Mouse (Mus musculus): ENCODE measurements around the gene Mmp9. TPM values are rescaled to one million over a fixed set of nuclear protein-coding genes. Genes with fewer than 3 reads are reported as not detected.

Gene Mmp9
- polyA plus RNA-seq, 1 experiment from 2014 or later, result 2.0 TPM

DNA sequence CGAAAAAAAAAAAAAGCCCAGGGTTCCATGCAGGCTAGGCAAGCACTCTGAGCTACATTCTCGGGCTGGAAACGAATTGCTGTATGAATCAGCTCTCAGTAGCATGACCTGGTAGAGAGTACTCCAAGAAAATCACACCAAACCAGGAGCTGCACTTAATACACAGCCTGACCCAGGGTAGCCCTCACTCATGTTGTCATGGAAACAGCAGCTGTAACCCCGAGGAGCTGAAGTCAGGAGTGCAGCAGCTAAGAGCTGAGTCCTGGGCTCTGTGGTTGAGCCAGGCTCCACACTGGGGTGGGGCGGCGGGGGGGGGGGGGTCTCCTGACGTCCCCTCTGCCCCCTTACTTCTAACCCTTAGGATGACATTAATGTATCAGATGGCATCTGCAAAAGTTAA is 18.6 kb upstream of the Mmp9 start:
- DNase-seq (ENCODE audit: low spot score, missing footprints) (no peak), ATAC-seq (ENCODE audit: low FRiP score) (0 out of 2 replicates have a peak, but pooled peaks have one; percentile 55)
- Histone ChIP-seq H3K4me1 (ENCODE audit: control insufficient read depth, insufficient read depth, low read length) (peaks cover 5% of the 10 kb centered on the region), H3K4me2 (no peak overlapping the region), H3K9ac (ENCODE audit: low read length) (no peak overlapping the region; the same call in 1 of the 2 replicates), H3K4me3 (ENCODE audit: low read depth, low read length) (no peak overlapping the region), H3K36me3 (ENCODE audit: control insufficient read depth, insufficient read depth, low read length) (peaks cover 4% of the 10 kb centered on the region; the same call in 1 of the 2 replicates), H3K27ac (ENCODE audit: low read depth, low read length) (no peak overlapping the region), H3K9me3 (ENCODE audit: control insufficient read depth, low read length) (no peaks in the 10 kb centered on the region), H3K27me3 (ENCODE audit: control insufficient read depth, insufficient read depth, low read length) (no peaks in the 10 kb centered on the region)
- WGBS, result 65% methylated on average over 7 of the region's 7 CpGs

DNA sequence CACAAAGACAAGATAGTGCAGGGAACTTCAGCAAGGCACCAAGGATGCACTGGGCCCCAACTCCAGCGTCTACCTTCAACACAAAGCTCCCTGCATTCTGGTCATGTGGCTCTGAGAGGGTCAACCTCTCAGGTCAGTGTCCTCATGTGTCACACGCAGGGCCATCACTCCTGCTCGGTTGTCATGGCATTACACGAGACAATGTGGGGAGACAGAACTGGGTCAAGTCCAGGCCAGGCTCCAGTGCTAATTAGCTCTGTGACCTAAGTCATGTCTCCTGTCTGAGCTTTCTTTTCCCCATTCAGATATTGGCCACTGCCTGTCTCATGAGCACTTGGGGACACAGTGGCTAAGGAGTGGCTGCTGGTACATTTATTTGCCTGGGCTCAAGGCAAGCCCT is 17.3 kb upstream of the Mmp9 start:
- H3K4me2 ChIP-seq, result no peak overlapping the region
- H3K36me3 ChIP-seq (ENCODE audit: control insufficient read depth, insufficient read depth, low read length), result peaks cover 4% of the 10 kb centered on the region; the same call in 1 of the 2 replicates
- no peak for ATAC-seq (ENCODE audit: low FRiP score)
- DNase-seq (ENCODE audit: low spot score, missing footprints), result no peak
- H3K27me3 ChIP-seq (ENCODE audit: control insufficient read depth, insufficient read depth, low read length), result no peaks in the 10 kb centered on the region
- no peak overlapping the region for H3K27ac ChIP-seq (ENCODE audit: low read depth, low read length)
- peaks cover 5% of the 10 kb centered on the region for H3K4me1 ChIP-seq (ENCODE audit: control insufficient read depth, insufficient read depth, low read length)
- no peak overlapping the region for H3K4me3 ChIP-seq (ENCODE audit: low read depth, low read length)
- 65% methylated on average over 4 of the region's 4 CpGs for WGBS
- H3K9ac ChIP-seq (ENCODE audit: low read length), result no peak overlapping the region
- H3K9me3 ChIP-seq (ENCODE audit: control insufficient read depth, low read length), result no peaks in the 10 kb centered on the region

DNA sequence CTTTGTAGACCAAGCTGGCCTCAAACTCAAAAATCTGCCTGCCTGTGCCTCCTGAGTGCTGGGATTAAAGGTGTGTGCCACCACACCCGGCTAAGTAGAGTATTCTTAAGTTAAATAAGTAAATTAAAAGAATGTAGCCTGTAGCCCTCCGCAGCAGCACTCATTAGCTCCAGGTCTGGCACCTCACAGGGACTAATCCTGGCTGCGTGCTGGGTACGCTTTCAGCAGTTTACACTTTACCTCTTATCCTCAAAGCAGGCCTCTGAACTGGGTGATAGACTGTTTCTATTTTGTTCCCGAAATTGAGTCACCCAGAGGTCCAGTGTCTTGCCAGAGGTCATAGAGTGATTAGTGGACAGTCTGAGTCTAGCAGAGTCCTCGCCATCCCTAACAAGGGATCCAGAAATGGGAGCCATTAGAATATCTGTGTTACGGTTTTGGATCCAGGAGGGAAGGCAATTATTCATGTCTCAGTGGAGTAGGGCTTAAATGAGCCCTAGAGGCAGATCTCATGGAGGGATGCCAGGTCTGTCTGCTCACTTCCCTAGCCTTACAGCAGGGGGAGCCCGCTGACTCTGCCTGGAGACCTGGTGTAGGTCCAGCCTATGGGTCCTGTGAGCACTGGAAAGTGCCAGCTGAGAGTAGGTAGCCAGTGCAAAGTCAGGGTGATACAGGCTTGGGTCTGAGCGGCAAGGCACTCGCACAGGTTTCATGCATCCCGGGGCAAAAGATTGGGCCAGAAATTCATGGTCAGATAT is 16.3 kb upstream of the Mmp9 start:
- no peaks in the 10 kb centered on the region for H3K27me3 ChIP-seq (ENCODE audit: control insufficient read depth, insufficient read depth, low read length)
- peaks cover 5% of the 10 kb centered on the region for H3K4me1 ChIP-seq (ENCODE audit: control insufficient read depth, insufficient read depth, low read length)
- H3K36me3 ChIP-seq (ENCODE audit: control insufficient read depth, insufficient read depth, low read length), result peaks cover 4% of the 10 kb centered on the region; the same call in 1 of the 2 replicates
- H3K9ac ChIP-seq (ENCODE audit: low read length), result no peak overlapping the region
- WGBS, result 39% methylated on average over 11 of the region's 11 CpGs
- H3K27ac ChIP-seq (ENCODE audit: low read depth, low read length), result no peak overlapping the region
- no peaks in the 10 kb centered on the region for H3K9me3 ChIP-seq (ENCODE audit: control insufficient read depth, low read length)
- no peak overlapping the region for H3K4me2 ChIP-seq
- DNase-seq (ENCODE audit: low spot score, missing footprints), result peak; percentile 93
- peak; percentile 68 for ATAC-seq (ENCODE audit: low FRiP score)
- no peak overlapping the region for H3K4me3 ChIP-seq (ENCODE audit: low read depth, low read length)

DNA sequence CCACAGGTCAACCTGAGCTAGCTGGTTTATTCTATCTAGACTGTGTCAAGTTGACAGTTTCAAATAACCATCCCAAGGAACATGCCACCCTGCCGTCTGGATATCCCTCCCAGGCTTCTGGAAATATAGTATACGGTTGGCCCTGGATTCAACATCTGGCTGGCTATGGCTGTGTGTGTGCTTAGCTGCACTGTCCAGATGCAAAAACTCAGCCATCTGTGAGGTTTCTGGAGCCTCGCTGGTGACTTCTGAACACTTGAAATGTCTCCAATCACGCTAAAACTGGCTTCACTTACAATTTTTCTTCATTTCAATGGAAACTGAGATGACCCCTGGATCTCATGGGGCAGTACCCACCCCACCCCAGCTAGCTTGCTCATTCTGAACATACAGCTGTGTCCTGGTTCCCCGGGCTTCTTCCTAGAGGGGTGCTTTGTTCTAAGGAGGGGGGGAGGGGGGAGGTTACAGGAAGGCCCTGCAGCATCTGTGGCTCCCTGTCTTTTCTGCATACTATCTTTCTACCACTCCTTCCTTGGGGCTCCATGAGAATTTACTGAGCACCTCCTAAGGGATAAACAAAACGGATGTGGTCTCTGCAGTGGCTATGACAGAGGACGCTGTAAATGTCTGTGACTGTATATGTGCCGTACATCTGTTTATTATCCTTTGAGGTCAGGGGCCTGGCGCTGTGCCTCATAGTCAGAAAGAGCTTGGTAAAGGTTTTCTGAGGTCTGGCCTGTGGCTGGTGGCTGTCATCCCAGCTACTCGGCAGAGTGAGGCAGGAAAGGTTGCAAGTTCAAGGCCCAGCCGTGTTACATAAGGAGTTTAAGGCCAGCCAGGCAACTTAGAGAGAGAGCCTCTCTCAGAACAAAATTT is 9.6 kb upstream of the Mmp9 start:
- no peaks in the 10 kb centered on the region; the same call in 1 of the 2 replicates for H3K27me3 ChIP-seq (ENCODE audit: control insufficient read depth, insufficient read depth, low read length)
- H3K27ac ChIP-seq (ENCODE audit: low read depth, low read length), result no peak overlapping the region
- H3K9me3 ChIP-seq (ENCODE audit: control insufficient read depth, low read length), result no peaks in the 10 kb centered on the region
- H3K36me3 ChIP-seq (ENCODE audit: control insufficient read depth, insufficient read depth, low read length), result no peaks in the 10 kb centered on the region
- 66% methylated on average over 11 of the region's 11 CpGs for WGBS
- DNase-seq (ENCODE audit: low spot score, missing footprints) (no peak), ATAC-seq (ENCODE audit: low FRiP score) (no peak)
- no peak overlapping the region for H3K9ac ChIP-seq (ENCODE audit: low read length)
- no peaks in the 10 kb centered on the region for H3K4me1 ChIP-seq (ENCODE audit: control insufficient read depth, insufficient read depth, low read length)
- no peak overlapping the region for H3K4me2 ChIP-seq
- no peak overlapping the region for H3K4me3 ChIP-seq (ENCODE audit: low read depth, low read length)

DNA sequence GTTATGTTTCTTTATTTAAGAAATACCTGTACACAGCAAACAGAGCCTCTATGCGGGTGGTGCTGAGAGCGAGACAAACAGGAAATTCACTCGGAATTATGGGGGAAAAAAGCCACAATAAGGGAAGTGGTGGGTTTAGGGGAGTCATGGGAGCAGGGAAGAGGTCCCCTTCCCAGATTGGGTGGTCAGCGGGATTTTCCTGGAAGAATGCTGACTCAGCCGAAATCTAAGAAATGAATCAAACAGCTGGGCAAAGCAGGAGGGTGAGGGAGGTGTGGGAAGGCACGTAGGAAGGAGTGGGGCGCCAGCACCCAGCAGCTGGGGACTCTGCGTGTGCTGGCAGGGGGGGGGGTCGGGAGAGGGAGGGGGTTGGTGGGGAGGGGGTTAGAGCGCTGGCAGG is 7.0 kb upstream of the Mmp9 start:
- no peaks in the 10 kb centered on the region for H3K9me3 ChIP-seq (ENCODE audit: control insufficient read depth, low read length)
- H3K4me3 ChIP-seq (ENCODE audit: low read depth, low read length), result no peak overlapping the region
- no peak overlapping the region for H3K27ac ChIP-seq (ENCODE audit: low read depth, low read length)
- no peaks in the 10 kb centered on the region for H3K36me3 ChIP-seq (ENCODE audit: control insufficient read depth, insufficient read depth, low read length)
- WGBS, result 55% methylated on average over 9 of the region's 10 CpGs
- ATAC-seq (ENCODE audit: low FRiP score) (no peak), DNase-seq (ENCODE audit: low spot score, missing footprints) (no peak)
- H3K27me3 ChIP-seq (ENCODE audit: control insufficient read depth, insufficient read depth, low read length), result peaks cover 9% of the 10 kb centered on the region
- H3K4me1 ChIP-seq (ENCODE audit: control insufficient read depth, insufficient read depth, low read length), result peaks cover 3% of the 10 kb centered on the region; the same call in 1 of the 2 replicates
- H3K9ac ChIP-seq (ENCODE audit: low read length), result no peak overlapping the region
- no peak overlapping the region for H3K4me2 ChIP-seq

DNA sequence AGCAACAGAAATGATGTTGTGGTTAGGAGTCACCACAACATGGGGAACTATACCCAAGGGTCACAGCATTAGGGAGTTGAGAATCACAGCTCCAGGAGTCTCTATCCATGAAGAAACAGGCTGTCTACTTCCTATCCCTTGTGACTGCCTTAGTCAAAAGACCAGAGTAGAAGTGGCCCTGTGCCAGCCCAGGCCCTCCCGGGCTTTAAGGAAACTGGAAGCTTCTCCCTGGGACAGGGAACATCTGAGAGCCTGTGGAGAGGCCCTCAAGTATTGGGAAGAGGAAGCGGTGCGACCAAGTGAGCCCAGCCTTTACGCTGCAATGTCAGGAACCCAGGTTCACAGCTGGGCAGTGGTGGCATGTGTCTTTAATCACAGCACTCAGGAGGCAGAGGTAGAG is 4.6 kb upstream of the Mmp9 start:
- Histone ChIP-seq H3K27ac (ENCODE audit: low read depth, low read length) (no peak overlapping the region), H3K27me3 (ENCODE audit: control insufficient read depth, insufficient read depth, low read length) (peaks cover 24% of the 10 kb centered on the region), H3K4me3 (ENCODE audit: low read depth, low read length) (no peak overlapping the region), H3K36me3 (ENCODE audit: control insufficient read depth, insufficient read depth, low read length) (no peaks in the 10 kb centered on the region), H3K4me2 (no peak overlapping the region), H3K4me1 (ENCODE audit: control insufficient read depth, insufficient read depth, low read length) (peaks cover 15% of the 10 kb centered on the region), H3K9ac (ENCODE audit: low read length) (no peak overlapping the region), H3K9me3 (ENCODE audit: control insufficient read depth, low read length) (no peaks in the 10 kb centered on the region)
- ATAC-seq (ENCODE audit: low FRiP score), result no peak
- DNase-seq (ENCODE audit: low spot score, missing footprints), result no peak
- 81% methylated on average over 4 of the region's 4 CpGs for WGBS

DNA sequence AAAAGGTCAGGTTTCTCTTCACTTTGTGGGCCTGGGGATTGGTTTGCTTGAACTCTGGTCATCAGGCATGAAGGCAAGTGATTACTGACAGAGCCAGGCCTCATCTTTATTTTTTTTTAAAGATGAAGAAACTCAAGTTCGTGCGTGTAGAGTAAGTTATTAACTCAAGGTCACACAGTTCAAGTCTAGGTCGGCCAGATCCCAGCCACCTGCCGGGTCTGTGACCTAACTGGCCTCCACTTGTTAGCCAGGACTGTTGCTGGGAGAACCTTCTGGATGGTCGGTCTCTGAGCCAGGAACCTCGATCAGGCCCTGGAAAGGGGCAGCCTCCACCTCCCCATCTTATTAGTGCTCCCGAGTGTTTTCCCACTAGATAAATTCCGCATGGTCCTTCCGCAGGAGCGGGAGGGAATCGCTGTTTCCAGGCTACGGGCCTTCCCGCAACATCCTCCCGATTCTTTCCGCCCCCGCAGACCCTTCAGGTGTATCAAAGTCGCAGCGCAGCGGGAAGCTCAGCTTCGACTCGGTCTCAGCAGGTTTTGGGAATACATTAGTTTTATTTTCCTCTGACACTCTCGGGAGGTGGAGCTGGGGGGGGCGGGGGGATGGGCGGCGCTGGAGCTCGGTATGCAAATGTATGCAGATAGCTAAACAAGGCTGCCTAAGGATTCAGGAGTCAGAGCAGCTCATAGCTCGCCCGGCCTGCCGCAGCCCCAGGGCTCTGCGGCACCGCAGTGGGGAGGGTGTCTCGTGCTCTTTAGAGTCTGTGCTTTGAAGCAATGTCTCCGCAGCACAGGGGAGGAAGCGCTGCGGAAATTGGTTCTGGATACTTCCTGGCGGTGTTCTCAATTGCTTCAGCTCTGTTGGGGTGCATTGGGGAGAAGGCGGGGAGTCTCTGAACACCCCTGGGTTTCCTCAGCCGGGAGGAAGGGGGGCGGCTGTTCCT is 2.2 kb upstream of the Mmp9 start:
- H3K9ac ChIP-seq (ENCODE audit: low read length), result peak overlapping the region; percentile 6; the same call in 1 of the 2 replicates
- H3K4me2 ChIP-seq, result peak overlapping the region; percentile 53
- WGBS, result 4% methylated on average over 39 of the region's 39 CpGs
- H3K36me3 ChIP-seq (ENCODE audit: control insufficient read depth, insufficient read depth, low read length), result no peaks in the 10 kb centered on the region
- DNase-seq (ENCODE audit: low spot score, missing footprints) (peak; percentile 93), ATAC-seq (ENCODE audit: low FRiP score) (peak; percentile 81)
- no peaks in the 10 kb centered on the region for H3K9me3 ChIP-seq (ENCODE audit: control insufficient read depth, low read length)
- no peak overlapping the region for H3K27ac ChIP-seq (ENCODE audit: low read depth, low read length)
- peaks cover 24% of the 10 kb centered on the region for H3K27me3 ChIP-seq (ENCODE audit: control insufficient read depth, insufficient read depth, low read length)
- peak overlapping the region; percentile 11 for H3K4me3 ChIP-seq (ENCODE audit: low read depth, low read length)
- H3K4me1 ChIP-seq (ENCODE audit: control insufficient read depth, insufficient read depth, low read length), result peaks cover 18% of the 10 kb centered on the region

DNA sequence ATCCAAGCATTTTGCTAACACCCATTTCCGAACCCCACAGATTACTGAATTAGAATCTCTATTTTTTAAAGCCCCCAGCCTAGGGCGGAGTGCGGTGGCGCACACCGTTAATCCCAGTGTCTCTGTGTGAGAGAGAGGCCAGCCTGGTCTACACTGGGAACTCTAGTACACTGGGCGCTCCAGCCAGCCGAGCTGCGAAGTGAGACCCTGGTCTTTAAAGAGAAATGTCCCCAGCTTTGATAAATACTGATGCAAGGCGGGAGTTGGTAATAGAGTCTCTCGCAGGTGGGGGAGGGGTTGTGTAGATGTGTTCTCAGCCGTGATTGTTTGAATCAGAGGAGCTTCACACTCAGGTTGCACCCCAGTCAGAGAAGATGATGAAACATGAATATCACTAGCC is 1.5 kb upstream of the Mmp9 start:
- ATAC-seq (ENCODE audit: low FRiP score), result peak; percentile 62; the same call in 1 of the 2 replicates
- no peak overlapping the region for H3K27ac ChIP-seq (ENCODE audit: low read depth, low read length)

More for the DNA sequence above, 1.5 kb upstream of the Mmp9 start:
- H3K4me2 ChIP-seq, result peak overlapping the region; percentile 53
- H3K4me3 ChIP-seq (ENCODE audit: low read depth, low read length), result peak overlapping the region; percentile 11; the same call in 1 of the 2 replicates
- no peaks in the 10 kb centered on the region for H3K36me3 ChIP-seq (ENCODE audit: control insufficient read depth, insufficient read depth, low read length)
- peaks cover 18% of the 10 kb centered on the region for H3K4me1 ChIP-seq (ENCODE audit: control insufficient read depth, insufficient read depth, low read length)
- peak; percentile 91 for DNase-seq (ENCODE audit: low spot score, missing footprints)
- no peaks in the 10 kb centered on the region for H3K9me3 ChIP-seq (ENCODE audit: control insufficient read depth, low read length)
- peaks cover 24% of the 10 kb centered on the region for H3K27me3 ChIP-seq (ENCODE audit: control insufficient read depth, insufficient read depth, low read length)
- 3% methylated on average over 11 of the region's 11 CpGs for WGBS
- H3K9ac ChIP-seq (ENCODE audit: low read length), result peak overlapping the region; percentile 1; the same call in 1 of the 2 replicates
